Comparison of ENCODE assay signal across 9 mouse cellular contexts in genomic region chr7:19343210-19343808, GRCm38 (mm10). TPM values are rescaled to one million over a fixed set of nuclear protein-coding genes. Genes with fewer than 3 reads are reported as not detected.
DNase-seq lines count a peak whose midpoint lies in the region; ATAC-seq and TF ChIP-seq lines count a peak whose summit lies in the region.
"Had no signal": no experiment of that assay in that cellular context is flagged by ENCODE, and none has a peak within 500 bp of the region (broad histone marks: within the 10 kb centered on the region; RNA-seq: fewer than 3 reads in every experiment).

No protein-coding gene starts in this region.

- H3K79me2 ChIP-seq in myocyte (ENCODE audit: control insufficient read depth, insufficient read depth): no peaks in the 10 kb centered on the region

- peak; percentile 41 for ATAC-seq in granulocyte monocyte progenitor cell, adult 5-6 weeks (replicated peaks; ENCODE audit: poor library complexity, severe bottlenecking)

- TF ChIP-seq POLR2A in myocyte (IDR thresholded peaks at IDR 0.05; ENCODE audit: insufficient read length, low read depth): no peak

- no peaks in the 10 kb centered on the region for H3K27me3 ChIP-seq in myocyte (ENCODE audit: control insufficient read depth, insufficient read depth, insufficient read length)

- DNase-seq in urinary bladder, adult 2 months (ENCODE audit: low spot score): peak; percentile 60
- DNase-seq in urinary bladder, postnatal 10 days (ENCODE audit: low spot score): no peak
- peak; percentile 83 to 88 for DNase-seq in cerebellum, postnatal 25 days
- DNase-seq in kidney, adult 11 months: peak; percentile 72
- peak; percentile 81 for DNase-seq in liver
- DNase-seq in testis, postnatal 10 days (ENCODE audit: low spot score): peak; percentile 83

- no peak overlapping the region for H3ac ChIP-seq in myocyte (ENCODE audit: control insufficient read depth, insufficient read length)

- H3K4me3 ChIP-seq in myocyte: no peak overlapping the region
- H3K4me3 ChIP-seq: erythroblast, embryonic 14.5 days had no signal

- H3K4me2 ChIP-seq in myocyte (ENCODE audit: low read depth): peak overlapping the region; percentile 77

- no peaks in the 10 kb centered on the region for H3K36me3 ChIP-seq in myocyte (ENCODE audit: control insufficient read depth, insufficient read depth)

TF ChIP-seq in myocyte, 11 proteins besides CTCF, POLR2A, EP300 and RAD21:
- no peak for TF ChIP-seq REST (IDR thresholded peaks at IDR 0.05; ENCODE audit: insufficient read depth, insufficient read length)
- TF ChIP-seq E2F4 (IDR thresholded peaks at IDR 0.05; ENCODE audit: insufficient read depth): no peak
- TF ChIP-seq POLR2AphosphoS2 (IDR thresholded peaks at IDR 0.05; ENCODE audit: insufficient read length, low read depth): no peak
- no peak for TF ChIP-seq TCF12 (IDR thresholded peaks at IDR 0.05; ENCODE audit: insufficient read depth, poor library complexity, severe bottlenecking)

RNA-seq across cellular contexts. Expression of gene Ercc1, which starts 1.3 kb away (rescaled TPM):
- polyA plus RNA-seq in urinary bladder, adult 2 months (2012; rRNA removed): 42.3 and 47.5 TPM in 2 replicates
- total RNA-seq in granulocyte monocyte progenitor cell, adult 5-6 weeks (2014; fragmentation: Nextera tagmentation): 12.4 and 42.8 TPM in 2 replicates
- 29.4 and 34.9 TPM in 2 replicates for total RNA-seq in granulocyte monocyte progenitor cell, adult 5-6 weeks (2017)
- 83.1 TPM for polyA plus RNA-seq in myocyte (2012; fragmentation: generic; extraction: Trizol)

RNA-seq across cellular contexts. Expression of gene Cd3eap, which starts 16.0 kb away (rescaled TPM):
- 8.9 and 9.8 TPM in 2 replicates for polyA plus RNA-seq in urinary bladder, adult 2 months (2012; rRNA removed)
- total RNA-seq in granulocyte monocyte progenitor cell, adult 5-6 weeks (2014; fragmentation: Nextera tagmentation): 20.3 and 26.1 TPM in 2 replicates
- total RNA-seq in granulocyte monocyte progenitor cell, adult 5-6 weeks (2017): 23.2 and 39.9 TPM in 2 replicates
- 13.7 TPM for polyA plus RNA-seq in myocyte (2012; fragmentation: generic; extraction: Trizol)

RNA-seq across cellular contexts. Expression of gene Ppp1r13l, which starts 16.2 kb away (rescaled TPM):
- polyA plus RNA-seq in urinary bladder, adult 2 months (2012; rRNA removed): 16.5 and 19.6 TPM in 2 replicates
- 1.8 and 1.9 TPM in 2 replicates for total RNA-seq in granulocyte monocyte progenitor cell, adult 5-6 weeks (2014; fragmentation: Nextera tagmentation)
- 0.26 and 0.57 TPM in 2 replicates for total RNA-seq in granulocyte monocyte progenitor cell, adult 5-6 weeks (2017)
- polyA plus RNA-seq in myocyte (2012; fragmentation: generic; extraction: Trizol): 36.0 TPM

RNA-seq across cellular contexts. Expression of gene Fosb, which starts 33.5 kb away (rescaled TPM):
- 1.5 and 2.6 TPM in 2 replicates for polyA plus RNA-seq in urinary bladder, adult 2 months (2012; rRNA removed)
- total RNA-seq in granulocyte monocyte progenitor cell, adult 5-6 weeks (2014; fragmentation: Nextera tagmentation): 8.1 and 13.7 TPM in 2 replicates
- total RNA-seq in granulocyte monocyte progenitor cell, adult 5-6 weeks (2017): 19.3 and 24.4 TPM in 2 replicates
- 0.82 TPM for polyA plus RNA-seq in myocyte (2012; fragmentation: generic; extraction: Trizol)

RNA-seq across cellular contexts. Expression of gene Ercc2, which starts 38.5 kb away (rescaled TPM):
- 23.8 and 24.5 TPM in 2 replicates for polyA plus RNA-seq in urinary bladder, adult 2 months (2012; rRNA removed)
- 10.7 and 26.9 TPM in 2 replicates for total RNA-seq in granulocyte monocyte progenitor cell, adult 5-6 weeks (2014; fragmentation: Nextera tagmentation)
- 29.8 and 31.9 TPM in 2 replicates for total RNA-seq in granulocyte monocyte progenitor cell, adult 5-6 weeks (2017)
- 11.5 TPM for polyA plus RNA-seq in myocyte (2012; fragmentation: generic; extraction: Trizol)
